Mouse (Mus musculus) neural tube, embryonic 12.5 days (tissue): ENCODE results near the gene Kif21a. TPM values are rescaled to one million over a fixed set of nuclear protein-coding genes. Genes with fewer than 3 reads are reported as not detected.

Source experiments
- polyA plus RNA-seq: library from polyadenylated mRNA; unstranded; fragments of >200 nt; fragmentation: Nextera tagmentation; extraction: Ambion mirVana; gene quantifications from 2 replicates; pipeline ENCODE4 v1.2.1, GENCODE M21; 2016

Gene Kif21a
- polyA plus RNA-seq, 1 experiment from 2014 or later = 37.0 TPM

Other genes starting within 250 kb of the Kif21a start
- 12.7 and 15.1 TPM in 2 replicates for gene Abcd2, start 141.9 kb upstream of the Kif21a start, polyA plus RNA-seq
- not detected in 2 replicates for gene CN725425, start 149.5 kb upstream of the Kif21a start, polyA plus RNA-seq